Mouse (Mus musculus) kidney, adult 18-20 months (tissue): ENCODE data around the gene Sdr42e1.

Source experiments
- DNase-seq: peaks from one replicate; pipeline ENCODE4 v3.0.0; 2021

Sdr42e1 gene

GRCm38 (mm10) chr8:117660358-117661031, 13.0 kb downstream of the Sdr42e1 start:
- DNase-seq = no peak

- DNase-seq = no peak
These were observed 14.5 kb downstream of the Sdr42e1 start for GRCm38 (mm10) chr8:117658990-117659389.

- no peak for DNase-seq
These were observed 21.2 kb downstream of the Sdr42e1 start for GRCm38 (mm10) chr8:117652318-117652717.

GRCm38 (mm10) chr8:117646440-117646839, 27.0 kb downstream of the Sdr42e1 start:
- DNase-seq = no peak

GRCm38 (mm10) chr8:117646020-117646419, 27.5 kb downstream of the Sdr42e1 start:
- peak; percentile 55 for DNase-seq

GRCm38 (mm10) chr8:117645486-117645885, 28.0 kb downstream of the Sdr42e1 start:
- DNase-seq = no peak

GRCm38 (mm10) chr8:117639631-117640030, 33.9 kb downstream of the Sdr42e1 start:
- DNase-seq = no peak

- DNase-seq = no peak
These were observed 36.0 kb downstream of the Sdr42e1 start for GRCm38 (mm10) chr8:117637462-117637861.

- no peak for DNase-seq
These were observed 39.1 kb downstream of the Sdr42e1 start for GRCm38 (mm10) chr8:117634406-117634805.

- DNase-seq = no peak
These were observed 41.0 kb downstream of the Sdr42e1 start for GRCm38 (mm10) chr8:117632532-117632931.

GRCm38 (mm10) chr8:117627096-117627495, 46.4 kb downstream of the Sdr42e1 start:
- no peak for DNase-seq

GRCm38 (mm10) chr8:117626040-117626838, 47.2 kb downstream of the Sdr42e1 start:
- DNase-seq = peak; percentile 29

- DNase-seq = no peak
These were observed 60.6 kb downstream of the Sdr42e1 start for GRCm38 (mm10) chr8:117612861-117613260.
